Mouse (Mus musculus): ENCODE data around the gene Gm37240.

DNA sequence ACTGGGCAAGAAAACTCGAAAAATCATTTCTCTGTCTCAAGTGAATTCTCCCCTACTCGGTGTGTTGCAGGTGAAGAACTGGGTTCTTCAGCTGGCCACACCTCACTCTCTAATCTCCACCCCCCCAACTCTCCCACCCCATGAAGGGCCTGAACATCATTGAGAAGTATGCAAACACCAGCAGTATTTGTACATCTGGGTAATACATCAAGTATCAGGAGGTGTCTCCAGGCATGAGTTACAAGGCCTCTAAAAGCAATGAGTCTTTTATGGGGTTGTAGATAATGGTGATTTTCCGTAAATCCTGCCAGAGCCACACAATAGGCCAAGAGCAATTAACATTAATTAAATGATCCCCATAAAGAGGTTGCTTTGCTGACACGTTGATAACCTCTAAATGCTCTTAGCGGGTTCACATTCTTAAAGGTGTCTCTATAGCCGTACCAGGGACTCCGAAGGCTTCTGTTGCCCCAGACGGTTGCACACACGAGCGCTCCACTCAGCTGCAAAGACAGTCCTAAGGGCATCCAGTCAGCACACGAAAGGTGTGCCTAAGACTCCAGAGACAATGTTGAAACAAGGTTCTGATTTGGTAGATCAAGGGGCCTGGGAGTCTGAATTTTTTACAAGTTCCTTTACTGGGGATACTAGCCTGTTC, 370.4 kb downstream of the Gm37240 start:
- TF ChIP-seq CTCF (IDR thresholded peaks at IDR 0.05; ENCODE audit: low read depth) (no peak), EP300 (optimal IDR thresholded peaks at IDR 0.05) (no peak)
